ENCODE assay signal across 20 mouse cellular contexts in the genomic region with DNA sequence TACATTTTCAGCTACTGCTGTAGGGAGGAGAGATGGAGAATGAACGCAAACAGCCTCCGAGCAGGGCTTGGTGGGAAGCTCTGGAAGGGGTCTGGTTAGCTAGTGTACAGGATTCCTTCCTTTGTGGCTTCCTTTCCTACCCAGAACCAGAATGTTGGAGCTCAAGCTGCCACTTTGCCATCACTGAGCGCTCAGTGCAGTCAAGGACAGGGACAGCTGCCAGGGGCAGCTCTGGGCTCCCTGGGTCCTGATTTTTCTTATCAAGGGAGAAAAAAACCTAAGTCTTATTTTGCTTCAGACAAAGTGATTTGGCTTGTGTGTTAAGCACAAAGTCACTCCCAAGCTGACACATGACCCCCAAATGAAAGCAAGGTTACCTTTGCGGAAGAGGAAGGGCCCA. TPM values are rescaled to one million over a fixed set of nuclear protein-coding genes. Genes with fewer than 3 reads are reported as not detected.
"Had no signal": no experiment of that assay in that cellular context is flagged by ENCODE, and none has a peak within 500 bp of the region (broad histone marks: within the 10 kb centered on the region; RNA-seq: fewer than 3 reads in every experiment).

No protein-coding gene starts in this region.

- H3K27me3 ChIP-seq: limb, embryonic 12.5 days; liver, embryonic 13.5 days; lung, embryonic 15.5 days had no signal

- H3K4me2 ChIP-seq: limb, embryonic 12.5 days; liver, embryonic 13.5 days; lung, embryonic 15.5 days; midbrain, embryonic 11.5 days had no signal

- ATAC-seq: liver, postnatal 0 days; midbrain, embryonic 16.5 days had no signal

- H3K36me3 ChIP-seq: limb, embryonic 12.5 days; liver, embryonic 13.5 days; lung, embryonic 15.5 days had no signal

- H3K4me3 ChIP-seq: left cerebral cortex, adult 2 months; limb, embryonic 12.5 days; liver, embryonic 13.5 days; lung, embryonic 15.5 days; megakaryocyte, embryonic 14.5 days had no signal

- DNase-seq: kidney, postnatal 25 days; liver; liver, embryonic 13.5 days; liver, postnatal 0 days; lung, postnatal 14 days; spleen, adult 18-20 months; thymus, adult 18-20 months; thymus, postnatal 14 days had no signal

- H3K27ac ChIP-seq: left cerebral cortex, adult 2 months; limb, embryonic 12.5 days; liver, embryonic 13.5 days; lung, embryonic 15.5 days; macrophage had no signal

- H3K4me1 ChIP-seq: limb, embryonic 12.5 days; liver, embryonic 13.5 days; lung, embryonic 15.5 days; megakaryocyte, embryonic 14.5 days had no signal

- H3K9me3 ChIP-seq: limb, embryonic 12.5 days; liver, embryonic 13.5 days; lung, embryonic 15.5 days had no signal

- H3K9ac ChIP-seq: limb, embryonic 12.5 days; liver, embryonic 13.5 days; liver, postnatal 0 days; lung, embryonic 15.5 days had no signal

RNA-seq across cellular contexts. Expression of gene Sult6b1, which starts 18.2 kb away (rescaled TPM):
- total RNA-seq: layer of hippocampus, postnatal 25 days; left cerebral cortex, postnatal 14 days had no signal
- polyA plus RNA-seq: kidney, embryonic 16.5 days; macrophage; midbrain, embryonic 11.5 days; neural tube, embryonic 14.5 days; stomach, embryonic 14.5 days had no signal
